Mouse (Mus musculus): ENCODE measurements at regions not wholly inside any gene's neighbourhood (a gene's known extent, or its start where the extent isn't known, plus 50 kb on each side); places are given as distances from the start of the nearest gene placed in this dataset.

DNA sequence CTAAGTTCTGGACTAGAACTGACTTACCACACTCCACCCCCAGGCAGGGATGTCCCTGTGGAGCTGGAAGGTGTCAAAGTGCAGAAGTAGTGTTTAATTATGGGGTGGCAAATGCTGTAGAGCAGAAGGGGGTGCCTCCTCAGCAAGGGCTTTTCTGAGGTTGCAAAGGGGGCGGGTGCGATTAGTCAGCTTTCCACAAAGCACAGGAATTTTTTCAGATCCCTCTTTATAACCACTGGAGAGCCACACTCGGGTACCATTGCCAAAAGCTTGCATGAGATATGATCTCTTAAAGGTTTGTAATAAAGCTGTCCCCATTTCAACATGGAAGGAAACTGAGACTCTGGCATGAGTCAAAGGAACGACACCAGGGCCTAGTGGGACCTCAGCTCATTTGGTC is 381.7 kb downstream of the H2al1j start:
- in situ Hi-C loops (cut with MboI, MseI) = no loop called here

- in situ Hi-C loops (cut with MboI, MseI) = no loop called here
These were observed 385.8 kb downstream of the H2al1j start for GRCm38 (mm10) chrX:11713423-11713822.

DNA sequence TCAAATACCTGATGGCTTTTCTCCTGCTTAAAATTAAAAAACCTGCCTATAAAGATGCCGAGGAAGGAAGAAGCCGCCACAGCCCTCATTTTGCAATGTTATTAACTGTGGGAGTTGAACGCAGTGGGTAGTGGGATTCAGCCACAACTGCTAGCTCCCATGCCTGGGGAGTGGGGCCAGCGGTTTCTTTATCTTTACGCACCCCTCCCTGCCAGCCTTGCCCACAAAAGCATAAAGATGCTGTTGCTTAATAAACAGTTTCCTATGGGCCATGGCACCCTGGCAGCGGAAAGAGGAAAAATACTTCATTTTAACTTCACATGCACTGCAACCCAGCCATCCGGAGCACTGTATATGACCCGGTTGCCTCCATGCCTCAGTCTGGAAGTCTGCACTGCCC is 389.2 kb downstream of the H2al1j start:
- in situ Hi-C loops (cut with MboI, MseI) = no loop called here

DNA sequence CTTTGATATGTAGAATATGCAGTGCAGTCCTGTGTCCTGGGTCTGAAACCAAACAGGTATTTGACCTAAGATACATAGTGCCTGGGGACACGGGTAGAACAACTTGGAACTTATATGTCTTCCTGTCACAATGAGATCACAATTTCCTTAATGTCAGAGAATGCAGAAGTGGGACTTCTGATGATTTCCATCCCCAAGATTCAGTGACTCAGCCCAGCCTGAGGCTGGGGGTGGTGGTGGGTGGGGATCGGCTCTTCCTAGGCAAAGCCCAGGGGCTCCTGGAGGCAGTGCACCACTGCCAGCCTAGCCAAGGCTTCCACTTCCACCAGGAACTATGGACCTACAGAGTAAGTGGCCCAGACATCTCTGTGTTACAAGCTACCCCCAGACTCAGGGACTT is 391.2 kb downstream of the H2al1j start:
- in situ Hi-C loops (cut with MboI, MseI) = no loop called here

GRCm38 (mm10) chrX:11720517-11720916 is 392.9 kb downstream of the H2al1j start:
- in situ Hi-C loops (cut with MboI, MseI) = no loop called here

DNA sequence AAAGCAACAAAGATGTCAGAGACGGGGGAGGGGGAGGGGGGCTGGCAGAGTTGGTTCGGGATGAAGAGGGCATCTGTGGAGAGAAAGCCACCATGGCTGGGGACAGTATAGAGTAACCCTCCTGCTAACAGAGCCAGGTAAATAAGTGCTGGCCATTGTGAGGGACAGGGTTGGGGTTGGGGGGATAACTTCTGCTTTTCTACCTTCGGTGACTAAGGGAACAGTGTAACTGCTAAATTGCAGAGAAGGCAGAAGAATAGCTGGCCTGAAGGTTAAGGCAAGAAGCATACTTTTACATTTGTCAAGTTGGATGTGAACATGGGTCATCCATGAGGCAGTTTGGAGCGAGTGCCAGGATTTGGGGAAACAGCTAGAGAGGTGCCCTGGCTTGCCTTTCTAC is 395.1 kb downstream of the H2al1j start:
- in situ Hi-C loops (cut with MboI, MseI) = no loop called here

DNA sequence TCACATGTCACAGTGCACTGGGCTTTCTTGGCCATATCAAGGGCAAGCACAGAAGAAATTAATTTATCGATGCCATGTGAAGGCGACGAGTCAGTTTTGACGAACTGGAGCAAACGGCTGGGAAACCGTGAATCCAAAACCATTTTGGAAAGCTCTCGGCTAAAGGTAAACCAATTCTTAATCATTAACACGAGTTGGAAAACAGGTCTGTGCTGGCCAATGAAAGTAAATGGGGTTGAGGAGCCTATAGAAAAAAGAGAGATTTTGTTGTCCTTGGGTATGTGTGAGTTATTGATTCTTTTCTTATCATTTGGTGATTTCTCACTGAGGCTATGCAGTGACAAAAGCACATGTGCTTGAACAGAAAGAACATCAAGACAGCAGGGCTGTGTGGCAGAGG is 397.1 kb downstream of the H2al1j start:
- in situ Hi-C loops (cut with MboI, MseI) = no loop called here

DNA sequence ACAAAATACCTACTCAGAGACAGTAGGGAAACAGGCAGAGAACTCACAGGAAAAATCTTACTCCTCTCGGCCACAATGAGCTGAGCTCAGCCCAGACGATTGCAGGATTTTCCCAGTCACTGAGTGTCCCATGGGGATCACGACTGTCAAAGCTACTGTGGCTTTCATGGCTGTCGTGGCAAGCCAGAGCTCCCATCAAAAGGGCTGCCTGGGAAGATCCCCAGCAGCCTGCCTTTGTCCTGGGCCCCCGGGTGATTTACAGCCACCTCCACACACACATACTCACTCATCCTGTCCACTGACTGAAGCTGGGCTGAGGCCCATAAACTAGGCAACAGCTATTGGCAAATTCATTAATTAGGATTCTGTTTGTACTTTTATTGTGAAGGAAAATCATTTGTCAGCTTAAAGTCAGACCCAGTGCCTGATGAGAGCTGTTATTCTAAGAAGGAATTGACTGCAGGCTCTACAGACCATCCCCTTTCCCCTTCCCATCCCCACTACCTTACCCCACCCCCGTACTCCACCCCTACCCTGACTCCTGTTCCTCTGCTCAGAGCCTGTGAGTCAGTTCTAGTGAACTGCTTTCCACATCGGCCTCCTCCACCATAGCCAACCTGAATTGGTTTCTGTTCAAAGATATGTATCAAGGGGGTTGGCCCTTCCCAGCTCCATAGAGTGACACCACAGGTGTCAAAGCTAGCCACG is 399.1 kb downstream of the H2al1j start:
- in situ Hi-C loops (cut with MboI, MseI) = no loop called here

DNA sequence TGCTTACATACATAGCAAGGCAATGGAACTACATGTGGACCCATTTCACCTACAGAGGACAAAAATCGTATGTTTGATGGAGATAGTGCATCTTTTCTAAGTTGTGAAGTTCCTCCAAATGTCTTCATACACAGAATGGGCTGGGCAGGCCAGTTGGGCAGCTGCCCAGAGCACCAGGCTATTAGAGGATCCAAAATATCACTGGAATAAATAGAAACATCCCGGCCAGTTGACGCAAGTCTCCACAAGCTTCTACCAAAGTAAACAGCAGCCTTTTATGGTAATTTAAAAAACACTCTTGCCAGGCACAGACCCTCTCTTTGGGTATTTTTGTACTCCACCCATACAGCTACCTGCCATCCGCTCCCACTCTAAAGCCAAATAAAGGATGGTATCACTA is 400.9 kb downstream of the H2al1j start:
- in situ Hi-C loops (cut with MboI, MseI) = no loop called here

- in situ Hi-C loops (cut with MboI, MseI) = no loop called here
These were observed 402.4 kb downstream of the H2al1j start for GRCm38 (mm10) chrX:11729992-11730391.

GRCm38 (mm10) chrX:11732371-11732770 is 404.7 kb downstream of the H2al1j start:
- in situ Hi-C loops (cut with MboI, MseI) = no loop called here

DNA sequence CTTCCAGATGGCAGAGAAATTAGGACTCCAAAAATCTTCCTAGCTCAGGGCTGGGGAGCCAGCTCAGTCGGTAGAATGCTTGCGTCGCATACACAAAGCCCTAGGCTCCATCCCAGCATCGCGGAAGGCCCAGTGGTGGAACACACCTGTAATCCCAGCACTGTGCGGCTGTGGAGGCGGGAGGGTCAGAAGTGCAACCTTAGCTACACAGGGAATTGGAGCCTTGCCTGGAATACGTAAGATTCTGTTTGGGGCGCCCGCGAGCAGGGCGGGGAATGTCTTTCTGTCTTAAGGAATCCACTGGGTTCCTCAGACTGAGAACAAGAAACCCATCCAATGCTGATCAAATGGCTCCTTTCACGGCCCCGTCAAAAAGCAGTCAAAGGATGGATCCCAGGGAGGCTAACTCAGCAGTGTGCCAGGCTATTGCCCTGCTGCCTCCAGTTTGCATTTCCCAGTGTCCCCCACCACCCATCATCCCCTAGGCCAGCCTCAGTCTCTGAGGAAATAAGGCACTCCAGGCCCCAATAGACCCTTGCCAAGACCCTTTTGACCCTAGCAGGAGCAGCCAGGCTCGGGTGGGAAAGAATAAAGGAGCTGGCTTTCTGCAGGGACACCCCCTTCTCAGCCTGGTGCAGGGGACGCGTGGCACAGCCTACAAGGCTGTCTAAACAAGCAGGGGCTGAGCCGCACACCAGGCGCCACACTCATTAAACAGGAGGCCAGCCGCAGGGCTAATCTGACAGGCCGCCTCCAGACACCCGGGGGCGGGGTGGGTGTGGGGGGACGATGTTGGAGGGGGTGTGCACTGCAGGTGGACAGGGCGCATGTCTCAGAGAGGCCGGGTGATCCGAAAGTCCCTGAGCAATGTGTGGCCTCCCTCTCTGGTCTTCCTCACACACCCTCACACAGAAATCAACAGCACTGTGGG is 407.1 kb downstream of the H2al1j start:
- in situ Hi-C loops (cut with MboI, MseI) = no loop called here

DNA sequence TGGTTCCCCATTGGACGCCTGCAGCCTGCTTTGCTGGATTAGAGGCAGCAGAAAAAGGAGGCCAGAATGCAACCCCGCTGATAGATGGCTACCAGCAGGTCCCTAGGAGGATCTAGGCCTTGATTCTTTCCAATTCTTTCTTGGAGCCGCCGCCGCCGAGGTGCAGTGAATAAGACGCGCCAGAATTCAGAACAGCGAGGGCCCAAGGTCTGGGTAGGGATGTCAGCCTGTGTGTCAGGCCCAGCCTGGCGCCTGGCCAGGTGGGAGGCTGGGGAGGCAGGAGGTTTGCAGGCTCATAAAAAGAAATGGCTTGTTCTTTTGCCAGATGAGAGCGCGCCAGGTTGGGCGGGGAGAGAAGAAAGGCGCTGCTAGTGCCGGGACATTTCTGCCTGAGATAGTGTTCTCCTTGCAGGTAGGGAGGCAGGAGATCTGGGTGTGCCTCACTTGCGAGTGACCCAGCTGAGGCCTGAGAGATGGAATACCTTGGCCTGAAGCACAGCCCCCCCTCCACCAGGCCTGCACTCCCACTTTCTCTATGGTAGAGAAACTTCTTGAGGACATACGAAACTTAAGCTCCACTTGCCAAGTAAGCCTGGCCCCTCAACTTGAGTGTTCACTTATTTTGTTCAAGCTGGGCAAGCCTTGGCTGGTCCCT is 408.0 kb downstream of the H2al1j start:
- in situ Hi-C loops (cut with MboI, MseI) = no loop called here

DNA sequence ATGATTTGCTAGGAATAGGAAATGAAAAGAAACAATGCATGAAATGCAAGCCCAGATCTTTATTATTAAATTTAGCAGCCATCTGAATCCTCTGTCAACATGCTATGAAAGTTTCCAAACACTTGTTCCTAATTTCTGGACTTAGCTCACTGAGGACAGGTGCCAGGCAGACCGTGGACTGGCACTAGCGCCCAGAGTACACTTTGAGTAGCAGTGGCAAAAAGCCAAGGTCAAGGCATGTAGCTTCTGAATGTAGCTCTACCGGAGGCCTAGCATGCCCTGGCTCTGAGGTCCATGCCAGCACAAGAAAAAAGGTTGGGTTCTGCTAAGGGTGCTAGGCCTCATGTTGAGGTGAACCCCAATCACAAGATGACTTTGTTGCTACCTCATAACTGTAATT is 408.9 kb downstream of the H2al1j start:
- in situ Hi-C loops (cut with MboI, MseI) = no loop called here

- in situ Hi-C loops (cut with MboI, MseI) = no loop called here
These were observed 411.9 kb downstream of the H2al1j start for GRCm38 (mm10) chrX:11739565-11739964.

GRCm38 (mm10) chrX:11745911-11746310 is 414.2 kb downstream of the Bcor start:
- in situ Hi-C loops (cut with MboI, MseI) = no loop called here

GRCm38 (mm10) chrX:11747386-11748121 is 412.6 kb downstream of the Bcor start:
- in situ Hi-C loops (cut with MboI, MseI) = no loop called here

DNA sequence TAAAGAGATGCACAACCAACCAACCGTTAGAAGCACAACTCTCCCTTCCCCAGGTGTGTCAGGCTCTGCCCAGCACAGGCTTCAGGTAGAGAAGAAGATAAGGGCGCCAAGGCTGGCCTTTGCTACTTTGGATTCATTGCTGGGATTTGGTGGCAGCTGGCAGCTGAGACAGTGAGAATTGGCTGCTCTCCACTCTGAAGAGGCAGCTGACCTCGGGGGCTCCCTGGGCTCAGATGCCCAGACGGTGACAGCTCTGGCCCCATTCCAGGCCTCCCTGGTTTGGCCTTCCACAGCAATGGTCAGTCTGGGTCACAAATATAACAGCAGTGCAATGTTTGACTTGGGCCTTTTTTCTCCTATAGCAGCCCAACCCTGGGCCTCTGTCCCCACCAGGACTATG is 411.9 kb downstream of the Bcor start:
- in situ Hi-C loops (cut with MboI, MseI) = no loop called here

- in situ Hi-C loops (cut with MboI, MseI) = no loop called here
These were observed 407.6 kb downstream of the Bcor start for GRCm38 (mm10) chrX:11752513-11752912.

DNA sequence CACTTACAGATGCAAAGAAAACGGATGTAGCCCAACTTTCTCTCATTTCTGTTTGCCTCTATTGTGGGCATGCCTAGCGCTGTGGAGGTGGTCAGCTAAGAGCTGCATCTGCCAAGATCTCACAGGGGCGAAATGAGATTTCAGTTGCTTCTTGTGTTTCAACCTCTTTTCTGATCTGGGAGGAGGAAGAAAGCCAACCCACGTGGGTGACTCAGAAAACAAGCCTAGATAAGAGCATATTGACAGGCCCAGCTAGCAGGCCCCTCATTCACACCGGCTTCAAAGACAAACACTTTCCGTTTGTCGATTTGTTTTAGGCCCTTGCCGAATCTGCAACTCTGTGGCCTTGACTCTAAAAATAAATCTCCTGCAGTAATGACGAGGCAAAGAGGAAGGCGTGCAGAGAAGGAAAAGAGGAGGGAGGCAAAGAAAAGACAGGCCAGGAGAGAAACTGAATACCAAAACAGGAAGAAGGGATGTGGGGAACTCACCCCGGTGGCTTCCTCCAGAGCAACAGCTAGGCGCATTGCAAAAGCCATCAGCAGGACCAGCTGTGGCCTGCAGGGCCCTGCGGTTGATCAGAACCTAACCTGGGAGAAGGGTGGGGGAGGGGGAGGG is 407.1 kb downstream of the Bcor start:
- in situ Hi-C loops (cut with MboI, MseI) = no loop called here

DNA sequence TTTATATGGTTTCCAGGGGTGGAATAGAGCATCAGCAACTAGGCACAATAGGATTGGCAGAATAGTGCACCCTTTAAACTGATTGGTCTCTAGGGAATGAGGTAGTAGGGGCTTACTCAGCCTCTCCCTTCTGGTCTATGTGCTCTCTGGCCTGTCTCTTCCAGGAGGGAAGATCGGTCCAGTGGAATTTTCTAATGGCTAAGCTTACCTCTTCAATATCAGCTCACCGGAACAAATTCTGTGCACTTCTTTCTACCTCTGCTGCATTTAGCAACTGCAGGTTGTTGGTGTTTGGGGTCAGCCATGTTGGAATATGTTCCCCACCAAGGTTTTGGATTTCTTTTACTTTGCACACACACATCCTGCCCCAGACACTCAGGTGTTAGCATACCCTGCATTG is 405.1 kb downstream of the Bcor start:
- in situ Hi-C loops (cut with MboI, MseI) = no loop called here
